ENCODE assay signal across 8 mouse cellular contexts in the genomic region with DNA sequence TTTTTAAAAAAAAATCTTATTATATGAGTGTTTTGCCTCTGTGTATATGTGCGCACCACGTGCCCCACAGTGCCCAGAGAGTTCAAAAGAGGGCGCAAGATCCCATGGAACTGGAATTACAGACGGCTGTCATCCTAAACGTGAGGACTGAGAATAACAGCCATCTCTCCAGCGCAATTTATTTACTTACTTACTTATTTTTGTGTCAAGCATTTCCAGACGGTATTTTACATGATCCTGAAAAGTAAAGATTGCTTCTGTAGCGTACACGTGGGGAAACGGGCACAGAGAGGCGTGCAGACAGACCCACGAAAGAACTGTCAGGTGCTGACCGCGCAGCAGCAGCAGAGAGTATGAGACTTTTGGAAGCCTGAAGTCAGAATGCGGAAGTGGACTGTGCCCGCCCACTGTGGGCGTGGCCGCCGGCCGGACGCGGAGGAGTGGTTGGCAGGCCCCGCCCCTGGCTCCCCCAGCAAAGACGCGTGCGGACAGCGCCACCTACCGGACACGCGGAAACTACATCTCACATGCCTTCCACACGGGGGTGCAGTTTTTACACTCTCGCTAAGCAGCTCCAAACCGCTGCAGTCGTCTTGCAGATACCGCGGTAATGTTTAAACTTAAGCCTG. TPM values are rescaled to one million over a fixed set of nuclear protein-coding genes. Genes with fewer than 3 reads are reported as not detected.
DNase-seq lines count a peak whose midpoint lies in the region; ATAC-seq and TF ChIP-seq lines count a peak whose summit lies in the region.

No protein-coding gene starts in this region.

- H3K4me1 ChIP-seq in cortical plate, adult 2 months (ENCODE audit: control insufficient read depth, insufficient read depth, low read length) = no peaks in the 10 kb centered on the region

- H3K27ac ChIP-seq in cortical plate, adult 2 months (ENCODE audit: insufficient read depth, low read length) = no peak overlapping the region

- peak; percentile 100 for DNase-seq in gastrocnemius, postnatal 10 days
- peak; percentile 94 to 97 for DNase-seq in left cerebral cortex, postnatal 10 days (ENCODE audit: extremely low spot score in 1 of 2, low spot score in 2 of 2)
- peak; percentile 98 for DNase-seq in right cerebral cortex, postnatal 25 days
- DNase-seq in urinary bladder, postnatal 4 days (ENCODE audit: low spot score in 2 of 2) = peak; percentile 98 to 99

- TF ChIP-seq CTCF in cortical plate, adult 2 months (IDR thresholded peaks at IDR 0.05; ENCODE audit: extremely low read depth, insufficient read depth, low read length) = peak; percentile 100

- intact Hi-C loops in left cerebral cortex, postnatal 10 days (cut with DNase I) = loop anchor here (2.0 to 5.0 kb wide), 2 partner anchors 29 to 40 kb away; no protein-coding TSS in a partner anchor

- peak; percentile 90 for ATAC-seq in activated CD4-positive, CD25-positive, alpha-beta regulatory T cell, adult 4 months
- ATAC-seq in inflammation-experienced regulatory T-cells, adult 6 months = peak; percentile 94
- peak; percentile 99 for ATAC-seq in megakaryocyte-erythroid progenitor cell, adult 5-6 weeks (replicated peaks; ENCODE audit: low FRiP score, low TSS enrichment, poor library complexity, severe bottlenecking)

- TF ChIP-seq POLR2A in cortical plate, adult 2 months (IDR thresholded peaks at IDR 0.05; ENCODE audit: extremely low read depth, insufficient read depth, low read length) = peak; percentile 73; the same call in 1 of the 2 replicates

- peak overlapping the region; percentile 13 for H3K4me3 ChIP-seq in cortical plate, adult 2 months (ENCODE audit: insufficient read depth, low read length)

RNA-seq across cellular contexts. Expression of a gene that starts 9.1 kb away (rescaled TPM):
- polyA plus RNA-seq in activated CD4-positive, CD25-positive, alpha-beta regulatory T cell, adult 4 months (2017; shearing (Covaris generic)) = under 1 TPM; 0.24 to 0.25 TPM
- polyA plus RNA-seq in cortical plate, adult 2 months (2012; rRNA removed) = 1.7 and 2.1 TPM in 2 replicates
- 1 to 10 TPM; 2.1 to 2.5 TPM for total RNA-seq in gastrocnemius, postnatal 10 days (2021)
- under 1 TPM; 0.19 to 0.90 (median 0.47) TPM for polyA plus RNA-seq in inflammation-experienced regulatory T-cells, adult 6 months (2017; shearing (Covaris generic))
- total RNA-seq in left cerebral cortex, postnatal 10 days (2021) = under 1 TPM; 0.64 to 0.79 TPM
- 0.15 and 0.20 TPM in 2 replicates for total RNA-seq in megakaryocyte-erythroid progenitor cell, adult 5-6 weeks (2014; fragmentation: Nextera tagmentation)
- 0.52 TPM in 1 of 2 replicates, not detected in the other for total RNA-seq in megakaryocyte-erythroid progenitor cell, adult 5-6 weeks (2017)

RNA-seq across cellular contexts. Expression of a gene that starts 23.4 kb away (rescaled TPM):
- 100 to 1,000 TPM; 251 to 266 TPM for polyA plus RNA-seq in activated CD4-positive, CD25-positive, alpha-beta regulatory T cell, adult 4 months (2017; shearing (Covaris generic))
- 58.0 and 69.6 TPM in 2 replicates for polyA plus RNA-seq in cortical plate, adult 2 months (2012; rRNA removed)
- total RNA-seq in gastrocnemius, postnatal 10 days (2021) = 10 to 100 TPM; 15.1 to 17.6 TPM
- 100 to 1,000 TPM; 220 to 248 (median 235) TPM for polyA plus RNA-seq in inflammation-experienced regulatory T-cells, adult 6 months (2017; shearing (Covaris generic))
- total RNA-seq in left cerebral cortex, postnatal 10 days (2021) = 10 to 100 TPM; 20.5 to 23.2 TPM
- total RNA-seq in megakaryocyte-erythroid progenitor cell, adult 5-6 weeks (2014; fragmentation: Nextera tagmentation) = 56.0 and 67.5 TPM in 2 replicates
- 29.3 and 35.2 TPM in 2 replicates for total RNA-seq in megakaryocyte-erythroid progenitor cell, adult 5-6 weeks (2017)

RNA-seq across cellular contexts. Expression of a gene that starts 40.2 kb away (rescaled TPM):
- polyA plus RNA-seq in activated CD4-positive, CD25-positive, alpha-beta regulatory T cell, adult 4 months (2017; shearing (Covaris generic)) = 10 to 100 TPM in 1 of 2 experiments, 1 to 10 TPM in 1; 4.4 to 15.0 TPM
- polyA plus RNA-seq in cortical plate, adult 2 months (2012; rRNA removed) = 14.8 and 15.6 TPM in 2 replicates
- total RNA-seq in gastrocnemius, postnatal 10 days (2021) = 1 to 10 TPM; 3.5 to 4.6 TPM
- polyA plus RNA-seq in inflammation-experienced regulatory T-cells, adult 6 months (2017; shearing (Covaris generic)) = 10 to 100 TPM in 2 of 3 experiments, 1 to 10 TPM in 1; 4.4 to 30.2 (median 13.8) TPM
- 10 to 100 TPM; 13.0 to 15.4 TPM for total RNA-seq in left cerebral cortex, postnatal 10 days (2021)
- 19.9 and 20.3 TPM in 2 replicates for total RNA-seq in megakaryocyte-erythroid progenitor cell, adult 5-6 weeks (2014; fragmentation: Nextera tagmentation)
- 11.8 and 16.3 TPM in 2 replicates for total RNA-seq in megakaryocyte-erythroid progenitor cell, adult 5-6 weeks (2017)
